Mouse (Mus musculus) spleen, adult 2 months (tissue): ENCODE measurements around the gene Atg13.

Experiments used
- CTCF ChIP-seq: fragments of 200-500 bp; IDR thresholded peaks from 2 replicates; pipeline ENCODE4 v1.5.1; 2011; ENCODE audit warnings: mild to moderate bottlenecking, inconsistent platforms; ENCODE audit not compliant: insufficient read depth, insufficient read length, insufficient replicate concordance; ENCODE audit errors: extremely low read depth
- POLR2A ChIP-seq: fragments of 200-500 bp; IDR thresholded peaks from 2 replicates; pipeline ENCODE4 v1.6.1; 2011; ENCODE audit warnings: low read depth, low read length, inconsistent platforms

- no peak for TF ChIP-seq CTCF
- TF ChIP-seq POLR2A, result no peak
Measured at GRCm38 (mm10) chr2:91682850-91683249, 27.5 kb downstream of the Atg13 start.
